Mouse (Mus musculus): ENCODE results near the gene Slc26a9.

- TF ChIP-seq POLR2A (IDR thresholded peaks at IDR 0.05; ENCODE audit: low read depth, low read length) (no peak), CTCF (IDR thresholded peaks at IDR 0.05; ENCODE audit: extremely low read depth, insufficient read length, insufficient replicate concordance, low read depth, low read length) (no peak)
Observed at GRCm38 (mm10) chr1:131813731-131814130, 69.9 kb downstream of the Slc26a9 start.
